Mouse (Mus musculus): ENCODE measurements at regions not wholly inside any gene's neighbourhood (a gene's known extent, or its start where the extent isn't known, plus 50 kb on each side); places are given as distances from the start of the nearest gene placed in this dataset.

- Histone ChIP-seq H3K4me1 (ENCODE audit: insufficient read depth) (no peaks in the 10 kb centered on the region), H3K9me3 (ENCODE audit: low read length) (no peaks in the 10 kb centered on the region), H3K4me2 (ENCODE audit: low read depth, low read length) (no peak overlapping the region), H3K27ac (ENCODE audit: low read depth) (no peak overlapping the region), H3K36me3 (replicated peaks; ENCODE audit: insufficient read depth, low read length) (no peaks in the 10 kb centered on the region), H3K9ac (replicated peaks) (no peak overlapping the region), H3K4me3 (ENCODE audit: low read depth, low read length) (no peak overlapping the region), H3K27me3 (ENCODE audit: insufficient read depth, low read length) (no peaks in the 10 kb centered on the region)
- TF ChIP-seq CTCF (IDR thresholded peaks at IDR 0.05; ENCODE audit: low read depth) (no peak), EP300 (IDR thresholded peaks at IDR 0.05; ENCODE audit: low read depth) (no peak)
- DNase-seq, result no peak
- ATAC-seq, result no peak
These were observed 158.8 kb downstream of the P2ry1 start for GRCm38 (mm10) chr3:61161384-61161783.

- Histone ChIP-seq H3K36me3 (replicated peaks; ENCODE audit: insufficient read depth, low read length) (no peaks in the 10 kb centered on the region), H3K4me3 (ENCODE audit: low read depth, low read length) (no peak overlapping the region), H3K27me3 (ENCODE audit: insufficient read depth, low read length) (no peaks in the 10 kb centered on the region), H3K4me2 (ENCODE audit: low read depth, low read length) (no peak overlapping the region), H3K4me1 (ENCODE audit: insufficient read depth) (no peaks in the 10 kb centered on the region), H3K9ac (replicated peaks) (no peak overlapping the region), H3K27ac (ENCODE audit: low read depth) (no peak overlapping the region), H3K9me3 (ENCODE audit: low read length) (no peaks in the 10 kb centered on the region)
- TF ChIP-seq EP300 (IDR thresholded peaks at IDR 0.05; ENCODE audit: low read depth), result no peak
- peak; percentile 45 for TF ChIP-seq CTCF (IDR thresholded peaks at IDR 0.05; ENCODE audit: low read depth)
- ATAC-seq (no peak), DNase-seq (no peak)
- WGBS (ENCODE audit: insufficient replicate concordance), result 12% methylated on average over 1 of the region's 1 CpGs
These were observed 175.6 kb upstream of the Rap2b start for GRCm38 (mm10) chr3:61185789-61186188.

- no peak overlapping the region for H3K4me2 ChIP-seq (ENCODE audit: low read depth, low read length)
- ATAC-seq, result no peak
- H3K4me3 ChIP-seq (ENCODE audit: low read depth, low read length), result no peak overlapping the region
- H3K27me3 ChIP-seq (ENCODE audit: insufficient read depth, low read length), result no peaks in the 10 kb centered on the region
- DNase-seq, result no peak
- no peaks in the 10 kb centered on the region for H3K36me3 ChIP-seq (replicated peaks; ENCODE audit: insufficient read depth, low read length)
- TF ChIP-seq EP300 (IDR thresholded peaks at IDR 0.05; ENCODE audit: low read depth), result no peak
- TF ChIP-seq CTCF (IDR thresholded peaks at IDR 0.05; ENCODE audit: low read depth), result no peak
- H3K27ac ChIP-seq (ENCODE audit: low read depth), result no peak overlapping the region
- H3K9ac ChIP-seq (replicated peaks), result no peak overlapping the region
- no peaks in the 10 kb centered on the region for H3K4me1 ChIP-seq (ENCODE audit: insufficient read depth)
- H3K9me3 ChIP-seq (ENCODE audit: low read length), result no peaks in the 10 kb centered on the region
These were observed 172.8 kb upstream of the Rap2b start for GRCm38 (mm10) chr3:61188662-61189061.

GRCm38 (mm10) chr3:61216562-61216961 is 144.9 kb upstream of the Rap2b start:
- Histone ChIP-seq H3K9me3 (ENCODE audit: low read length) (no peaks in the 10 kb centered on the region), H3K9ac (replicated peaks) (no peak overlapping the region), H3K27ac (ENCODE audit: low read depth) (no peak overlapping the region), H3K36me3 (replicated peaks; ENCODE audit: insufficient read depth, low read length) (no peaks in the 10 kb centered on the region), H3K4me1 (ENCODE audit: insufficient read depth) (no peaks in the 10 kb centered on the region), H3K27me3 (ENCODE audit: insufficient read depth, low read length) (no peaks in the 10 kb centered on the region), H3K4me3 (ENCODE audit: low read depth, low read length) (no peak overlapping the region), H3K4me2 (ENCODE audit: low read depth, low read length) (no peak overlapping the region)
- no peak for ATAC-seq
- DNase-seq, result no peak
- TF ChIP-seq EP300 (IDR thresholded peaks at IDR 0.05; ENCODE audit: low read depth) (no peak), CTCF (IDR thresholded peaks at IDR 0.05; ENCODE audit: low read depth) (no peak)
- 36% methylated on average over 4 of the region's 4 CpGs for WGBS (ENCODE audit: insufficient replicate concordance)

GRCm38 (mm10) chr3:61224505-61224904 is 136.9 kb upstream of the Rap2b start:
- Histone ChIP-seq H3K4me3 (ENCODE audit: low read depth, low read length) (no peak overlapping the region), H3K27ac (ENCODE audit: low read depth) (no peak overlapping the region), H3K4me1 (ENCODE audit: insufficient read depth) (no peaks in the 10 kb centered on the region), H3K27me3 (ENCODE audit: insufficient read depth, low read length) (no peaks in the 10 kb centered on the region), H3K36me3 (replicated peaks; ENCODE audit: insufficient read depth, low read length) (no peaks in the 10 kb centered on the region), H3K4me2 (ENCODE audit: low read depth, low read length) (no peak overlapping the region), H3K9ac (replicated peaks) (no peak overlapping the region), H3K9me3 (ENCODE audit: low read length) (no peaks in the 10 kb centered on the region)
- DNase-seq, result no peak
- ATAC-seq, result no peak
- TF ChIP-seq CTCF (IDR thresholded peaks at IDR 0.05; ENCODE audit: low read depth) (no peak), EP300 (IDR thresholded peaks at IDR 0.05; ENCODE audit: low read depth) (no peak)

- Histone ChIP-seq H3K9ac (replicated peaks) (no peak overlapping the region), H3K27ac (ENCODE audit: low read depth) (no peak overlapping the region), H3K4me3 (ENCODE audit: low read depth, low read length) (no peak overlapping the region), H3K4me1 (ENCODE audit: insufficient read depth) (no peaks in the 10 kb centered on the region), H3K27me3 (ENCODE audit: insufficient read depth, low read length) (no peaks in the 10 kb centered on the region), H3K36me3 (replicated peaks; ENCODE audit: insufficient read depth, low read length) (no peaks in the 10 kb centered on the region), H3K9me3 (ENCODE audit: low read length) (no peaks in the 10 kb centered on the region), H3K4me2 (ENCODE audit: low read depth, low read length) (no peak overlapping the region)
- ATAC-seq, result no peak
- TF ChIP-seq EP300 (IDR thresholded peaks at IDR 0.05; ENCODE audit: low read depth), result no peak
- TF ChIP-seq CTCF (IDR thresholded peaks at IDR 0.05; ENCODE audit: low read depth), result no peak
- DNase-seq, result no peak
These were observed 136.4 kb upstream of the Rap2b start for GRCm38 (mm10) chr3:61225054-61225453.

GRCm38 (mm10) chr3:61241380-61241779 is 120.1 kb upstream of the Rap2b start:
- Histone ChIP-seq H3K4me3 (ENCODE audit: low read depth, low read length) (no peak overlapping the region), H3K9me3 (ENCODE audit: low read length) (no peaks in the 10 kb centered on the region), H3K4me1 (ENCODE audit: insufficient read depth) (no peaks in the 10 kb centered on the region), H3K9ac (replicated peaks) (no peak overlapping the region), H3K36me3 (replicated peaks; ENCODE audit: insufficient read depth, low read length) (no peaks in the 10 kb centered on the region), H3K27me3 (ENCODE audit: insufficient read depth, low read length) (no peaks in the 10 kb centered on the region), H3K27ac (ENCODE audit: low read depth) (no peak overlapping the region), H3K4me2 (ENCODE audit: low read depth, low read length) (no peak overlapping the region)
- no peak for TF ChIP-seq EP300 (IDR thresholded peaks at IDR 0.05; ENCODE audit: low read depth)
- no peak for TF ChIP-seq CTCF (IDR thresholded peaks at IDR 0.05; ENCODE audit: low read depth)
- no peak for ATAC-seq
- DNase-seq, result no peak
- WGBS (ENCODE audit: insufficient replicate concordance), result 34% methylated on average over 5 of the region's 5 CpGs

Measured in liver, postnatal 0 days (tissue).